Mouse (Mus musculus): ENCODE measurements around the gene Nckap1.

DNA sequence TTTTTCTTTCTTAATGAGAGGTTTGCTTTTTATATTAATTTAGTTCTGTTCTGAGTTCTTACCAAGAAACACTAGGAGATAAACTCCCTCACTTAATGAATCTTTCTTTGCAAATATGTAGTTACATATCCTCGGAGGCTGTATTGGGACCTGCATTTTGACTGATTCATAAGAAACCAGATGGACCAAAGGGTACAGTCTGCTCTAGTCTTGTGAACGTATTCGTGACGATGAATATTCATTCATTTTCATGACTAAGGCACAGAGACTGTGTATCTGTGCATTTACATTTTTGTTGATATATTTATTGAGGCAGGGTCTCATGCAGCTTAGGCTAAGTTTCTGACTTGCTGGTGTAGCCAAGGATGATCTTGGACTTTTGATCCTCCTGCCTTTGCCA is 43.3 kb upstream of the Nckap1 start:
- no peak for TF ChIP-seq CTCF (IDR thresholded peaks at IDR 0.05; ENCODE audit: extremely low read depth, insufficient read depth, insufficient read length, insufficient replicate concordance)
- no peak for TF ChIP-seq POLR2A (IDR thresholded peaks at IDR 0.05; ENCODE audit: low read depth, low read length)

All from spleen, adult 2 months (tissue).